Mouse (Mus musculus) thymus, postnatal 4 days (tissue): ENCODE measurements around the gene Dcdc2a.
A peak's percentile ranks its signal among the peaks of the same experiment; 100 is the strongest.

Experiments used
- DNase-seq: peaks from one replicate; pipeline ENCODE4 v3.0.0; 2021

The Dcdc2a gene

DNA sequence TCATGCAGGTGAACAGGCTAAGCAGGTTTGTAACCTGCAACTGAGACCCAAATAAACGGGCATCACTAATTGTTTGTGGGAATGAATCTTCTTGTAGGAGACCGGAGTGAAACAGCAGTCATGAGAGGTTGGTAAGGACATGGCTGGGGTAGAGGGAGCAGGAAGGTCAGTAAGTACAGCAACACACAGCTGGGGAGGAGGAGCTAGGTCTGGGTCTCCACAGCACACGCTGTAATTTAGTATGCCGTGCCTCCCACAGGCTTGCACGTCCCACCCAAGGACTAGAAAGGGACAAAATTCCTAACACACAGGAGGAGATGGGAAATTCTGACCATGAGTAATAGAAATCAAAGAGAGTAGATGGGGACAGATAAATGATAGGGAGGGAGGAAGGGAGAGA, 42.8 kb downstream of the Dcdc2a start:
- no peak for DNase-seq

DNA sequence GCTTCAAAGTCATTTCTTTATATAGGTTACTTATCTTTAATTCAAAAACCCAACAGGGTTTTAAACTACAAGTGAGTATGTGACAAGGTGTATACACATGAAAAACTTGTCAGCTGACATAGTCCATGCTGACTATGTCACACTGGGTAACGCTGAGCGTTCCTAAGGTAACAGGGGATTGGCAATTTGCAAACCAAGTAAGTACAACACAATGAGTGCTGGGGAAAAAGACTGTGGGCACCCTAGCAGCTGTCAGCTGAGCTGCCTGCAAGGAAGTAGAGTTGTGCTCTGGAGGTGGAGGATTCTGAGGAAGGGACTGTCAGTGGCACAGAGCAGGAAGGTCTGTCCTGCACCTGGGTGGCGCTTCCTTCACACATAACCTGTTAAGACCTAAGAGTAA, 43.7 kb downstream of the Dcdc2a start:
- no peak for DNase-seq

GRCm38 (mm10) chr13:25100581-25100980, 44.8 kb downstream of the Dcdc2a start:
- DNase-seq: no peak

DNA sequence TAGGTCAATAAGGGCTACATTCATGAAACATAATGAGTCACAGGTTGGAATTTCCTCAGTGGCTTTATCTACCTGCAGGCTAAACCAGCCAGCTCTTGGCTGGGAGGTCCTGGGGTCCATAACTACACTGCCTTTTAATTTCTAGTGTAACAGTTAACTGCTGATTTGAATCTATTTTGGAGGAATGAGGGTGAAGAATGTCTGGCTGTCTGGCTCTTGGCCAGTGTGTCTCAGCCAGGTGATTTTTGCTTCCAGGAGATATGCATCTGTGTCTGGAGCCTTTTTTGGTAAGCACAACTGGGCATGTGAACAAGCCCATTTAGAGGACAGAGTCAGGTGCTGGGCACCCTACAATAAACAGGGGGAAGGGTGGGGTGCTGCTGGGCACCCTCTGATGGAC, 49.9 kb downstream of the Dcdc2a start:
- no peak for DNase-seq

- DNase-seq: no peak
Measured at GRCm38 (mm10) chr13:25106740-25107139, 50.9 kb downstream of the Dcdc2a start.

- DNase-seq: no peak
Measured at GRCm38 (mm10) chr13:25108353-25108752, 52.5 kb downstream of the Dcdc2a start.

GRCm38 (mm10) chr13:25110592-25111095, 54.8 kb downstream of the Dcdc2a start:
- DNase-seq: no peak

DNA sequence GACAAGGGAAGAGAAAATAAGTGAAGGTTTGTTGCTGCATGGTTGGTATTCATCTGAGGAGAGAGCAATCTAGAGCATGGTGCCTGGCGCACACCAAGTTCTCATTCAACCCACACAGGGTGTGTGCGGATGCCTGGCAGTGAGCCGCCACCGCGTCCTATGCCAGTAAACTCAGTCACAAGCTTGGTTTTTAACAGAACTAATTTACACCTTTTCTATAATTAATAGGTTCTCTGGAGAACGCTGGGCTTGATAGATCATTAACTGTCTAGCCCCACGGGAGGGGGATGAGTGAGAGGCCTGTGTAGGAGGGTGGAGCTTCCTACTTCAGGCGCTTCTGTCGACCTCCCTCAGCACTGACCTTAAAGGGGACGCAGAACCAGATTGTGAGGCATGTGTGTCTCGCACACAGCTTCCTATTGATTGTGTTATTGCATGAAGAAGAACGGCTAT, 59.7 kb downstream of the Dcdc2a start:
- DNase-seq: peak; percentile 11

- DNase-seq: peak; percentile 27
Measured at GRCm38 (mm10) chr13:25115971-25116370, 60.2 kb downstream of the Dcdc2a start.

DNA sequence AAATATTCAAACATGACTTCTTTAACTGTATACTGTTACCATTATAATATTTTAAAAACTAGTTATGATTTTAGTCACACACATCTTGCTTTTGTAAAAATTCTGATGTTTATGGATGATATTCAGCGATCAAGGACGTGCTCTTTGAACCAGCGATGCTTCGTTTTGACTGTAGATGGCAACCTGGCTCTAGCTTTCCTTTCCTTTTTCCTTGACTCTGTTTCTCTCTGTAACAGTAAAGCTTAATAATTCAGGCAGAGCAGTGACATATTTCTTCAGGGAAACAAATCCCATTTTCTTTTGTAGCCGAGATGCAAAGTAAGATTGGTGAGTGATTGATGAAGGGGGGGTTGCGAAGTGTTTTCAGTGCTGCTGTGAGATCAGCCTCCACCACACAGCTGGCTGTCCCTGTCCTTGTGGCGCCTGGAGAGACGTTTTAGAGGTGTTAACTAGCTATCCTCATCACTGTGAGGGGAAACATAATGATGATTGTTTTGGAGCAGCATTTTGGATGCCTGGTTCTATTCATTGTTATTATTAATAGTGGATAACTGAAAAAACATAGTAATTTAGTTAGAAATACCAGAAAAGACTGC, 67.0 kb downstream of the Dcdc2a start:
- DNase-seq: no peak

DNA sequence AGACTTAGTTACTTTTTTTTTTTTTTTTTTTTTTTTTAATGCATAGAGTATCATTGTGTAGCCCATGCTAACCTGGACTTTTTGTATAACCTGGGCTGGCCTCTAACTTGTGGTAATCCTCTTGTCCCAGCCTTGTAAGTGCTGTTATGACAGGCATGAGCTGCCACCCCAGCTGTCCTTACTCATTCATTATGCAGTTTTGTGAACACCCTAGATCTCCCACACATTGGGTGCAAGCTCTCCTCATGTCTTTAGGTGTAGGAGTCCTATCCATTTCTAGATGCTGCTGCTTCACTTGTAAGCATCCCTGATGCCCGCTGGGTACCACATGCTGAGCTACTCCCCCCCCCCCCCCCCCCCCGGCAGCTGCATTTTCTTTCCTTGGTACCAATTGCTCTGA, 71.4 kb downstream of the Dcdc2a start:
- DNase-seq: no peak

DNA sequence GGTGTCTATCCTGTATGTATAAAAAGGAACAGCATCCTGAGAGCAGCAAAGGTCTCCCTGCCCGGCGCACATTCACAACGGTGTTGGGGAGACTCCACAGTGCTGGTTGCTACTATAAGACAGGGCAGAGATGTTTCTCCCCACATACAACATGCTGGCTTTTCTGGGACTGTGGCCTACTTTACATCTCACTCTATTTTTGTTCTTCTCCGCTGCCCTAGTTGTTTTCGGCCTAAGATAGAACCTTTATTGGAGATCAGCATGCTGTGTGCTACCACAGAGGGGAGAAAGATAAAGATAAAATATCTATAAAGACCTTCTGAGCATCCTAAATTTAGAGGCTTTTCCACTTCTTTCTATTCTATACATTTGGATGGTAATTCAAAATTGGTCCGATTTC, 72.0 kb downstream of the Dcdc2a start:
- DNase-seq: no peak

GRCm38 (mm10) chr13:25128766-25129165, 73.0 kb downstream of the Dcdc2a start:
- peak; percentile 25 for DNase-seq

DNA sequence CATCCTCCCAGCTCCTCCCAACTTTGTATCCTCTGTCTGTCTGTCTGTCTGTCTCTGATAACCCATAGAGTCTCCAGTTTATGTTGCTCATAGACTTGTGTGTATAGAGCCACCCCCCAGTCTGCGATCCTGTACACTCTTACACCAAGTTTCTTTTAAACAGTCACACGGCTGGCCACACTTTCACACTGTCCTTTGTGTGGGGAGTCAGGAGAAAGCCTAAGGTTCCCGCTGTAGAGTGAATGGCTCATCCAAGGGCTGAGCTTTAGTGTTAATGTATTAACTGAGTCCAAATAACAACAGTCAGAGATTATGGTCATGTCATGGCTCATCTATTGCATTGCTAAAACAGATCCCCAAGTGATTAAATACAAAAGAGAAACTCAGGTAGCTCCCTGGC, 87.3 kb downstream of the Dcdc2a start:
- no peak for DNase-seq

DNA sequence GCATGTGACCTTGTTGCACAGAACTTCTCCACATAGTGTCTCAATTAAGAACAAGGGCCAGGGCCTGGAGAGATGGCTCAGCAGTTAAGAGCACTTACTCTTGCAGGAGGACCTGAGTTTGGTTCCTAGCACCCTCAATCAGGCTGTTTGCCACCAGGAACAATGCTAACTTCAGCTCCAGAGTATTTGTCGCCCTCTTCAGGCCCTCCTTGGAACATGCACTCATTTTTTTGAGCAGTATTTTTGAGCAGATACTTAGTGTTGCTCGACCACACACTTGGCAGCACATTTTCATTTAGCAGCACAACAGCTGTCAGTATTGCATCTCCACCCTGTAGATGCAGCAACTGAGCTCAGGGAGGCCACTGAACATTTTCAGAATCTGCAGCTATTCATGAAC, 88.3 kb downstream of the Dcdc2a start:
- no peak for DNase-seq

DNA sequence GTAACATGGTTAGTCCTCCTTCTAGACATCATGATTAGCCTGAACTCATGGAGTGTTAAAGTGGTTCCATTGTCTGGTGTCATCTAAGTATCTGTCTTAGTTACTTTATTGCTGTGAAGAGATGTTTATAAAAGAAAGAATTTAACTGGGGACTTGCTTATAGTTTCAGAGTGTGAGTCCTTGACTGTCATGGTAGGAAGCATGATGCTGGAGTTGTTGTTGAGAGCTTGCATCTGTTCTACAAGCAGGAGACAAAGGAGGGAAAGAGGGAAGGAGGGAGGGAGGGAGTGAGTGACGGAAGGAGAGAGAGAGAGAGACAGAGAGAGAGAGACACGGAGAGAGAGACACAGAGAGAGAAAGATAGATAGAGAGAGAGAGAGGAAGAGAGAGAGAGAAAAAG, 90.4 kb downstream of the Dcdc2a start:
- no peak for DNase-seq

GRCm38 (mm10) chr13:25150154-25150781, 94.5 kb downstream of the Dcdc2a start:
- no peak for DNase-seq

GRCm38 (mm10) chr13:25150861-25151260, 95.1 kb downstream of the Dcdc2a start:
- no peak for DNase-seq

DNA sequence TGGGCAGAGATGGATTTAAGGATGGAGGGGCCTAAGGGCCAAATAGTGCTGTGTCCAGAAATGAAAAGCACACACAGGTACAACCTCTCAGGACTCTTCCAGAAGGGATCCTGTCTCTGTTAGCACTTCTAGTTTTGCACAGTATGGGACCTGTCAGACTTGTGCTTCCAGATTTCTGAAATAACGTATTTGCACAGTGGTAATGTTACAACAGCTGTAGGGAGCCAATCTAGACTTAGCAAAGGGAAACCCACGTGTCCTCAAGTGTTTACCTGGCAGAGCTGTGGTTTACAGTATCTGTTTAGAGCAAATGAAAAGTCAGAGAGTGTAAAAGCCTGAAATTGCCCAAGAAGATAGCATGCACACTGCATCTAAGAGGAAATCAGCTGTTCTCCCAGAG, 104.1 kb downstream of the Dcdc2a start:
- no peak for DNase-seq

DNA sequence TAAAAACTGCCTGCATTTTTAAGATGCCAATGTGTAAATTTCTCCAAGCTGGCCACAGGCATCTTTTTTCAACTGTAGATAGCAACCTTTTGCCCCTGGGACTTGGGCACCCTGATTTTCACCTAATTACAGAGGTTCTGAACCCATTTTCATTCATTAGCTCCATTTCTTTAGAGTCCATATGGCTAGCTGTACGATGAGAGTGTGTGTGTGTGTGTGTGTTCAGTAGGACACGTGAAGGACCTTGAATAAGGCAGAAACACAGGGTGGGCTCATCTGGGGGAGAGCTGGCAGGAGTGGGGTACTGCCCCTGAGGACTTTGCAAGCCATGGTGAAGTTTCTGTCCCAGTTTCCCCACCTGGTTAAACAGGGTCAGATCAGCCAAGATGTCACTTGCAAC, 105.0 kb downstream of the Dcdc2a start:
- DNase-seq: no peak

GRCm38 (mm10) chr13:25162594-25162993, 106.8 kb downstream of the Dcdc2a start:
- DNase-seq: no peak

- no peak for DNase-seq
Measured at GRCm38 (mm10) chr13:25168891-25169290, 113.1 kb downstream of the Dcdc2a start.

- DNase-seq: no peak
Measured at GRCm38 (mm10) chr13:25177835-25178234, 122.0 kb downstream of the Dcdc2a start.

DNA sequence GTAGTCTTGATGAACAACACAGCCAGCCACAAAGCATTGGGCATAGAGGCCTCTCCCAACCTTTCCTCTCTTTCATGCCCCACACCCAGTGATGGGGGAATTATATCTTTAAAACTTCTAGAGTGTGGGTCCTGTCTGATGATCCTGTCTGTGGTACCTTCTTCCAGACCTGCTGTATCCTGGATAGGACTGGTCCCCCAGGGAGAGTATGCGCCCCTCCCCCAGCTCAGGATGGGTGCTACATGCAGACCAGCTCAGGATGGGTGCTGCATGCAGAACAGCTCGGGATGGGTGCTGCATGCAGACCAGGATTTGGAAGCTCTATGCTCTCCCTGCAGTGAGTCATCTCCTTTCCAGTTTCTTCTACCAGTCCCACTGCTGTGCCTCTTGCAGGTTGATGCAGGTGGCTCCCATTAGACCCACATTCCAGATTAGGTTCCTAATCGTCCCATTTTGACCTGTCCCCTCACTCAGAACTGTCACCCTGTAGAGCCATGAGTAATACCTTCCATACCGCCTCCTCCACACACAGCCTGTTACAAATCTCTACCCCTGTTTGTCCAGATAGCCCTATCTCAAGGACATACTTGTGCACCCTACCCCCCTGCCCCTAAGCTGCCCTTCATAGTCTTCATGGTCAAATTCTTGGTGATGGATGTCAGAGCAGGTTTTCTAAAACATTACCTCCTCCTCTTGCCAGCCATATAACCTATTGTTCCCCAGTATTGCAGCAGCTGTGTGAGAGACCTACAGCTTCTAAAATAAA, 122.6 kb downstream of the Dcdc2a start:
- DNase-seq: no peak
